Mouse (Mus musculus): ENCODE data around the gene Chrnd.

DNA sequence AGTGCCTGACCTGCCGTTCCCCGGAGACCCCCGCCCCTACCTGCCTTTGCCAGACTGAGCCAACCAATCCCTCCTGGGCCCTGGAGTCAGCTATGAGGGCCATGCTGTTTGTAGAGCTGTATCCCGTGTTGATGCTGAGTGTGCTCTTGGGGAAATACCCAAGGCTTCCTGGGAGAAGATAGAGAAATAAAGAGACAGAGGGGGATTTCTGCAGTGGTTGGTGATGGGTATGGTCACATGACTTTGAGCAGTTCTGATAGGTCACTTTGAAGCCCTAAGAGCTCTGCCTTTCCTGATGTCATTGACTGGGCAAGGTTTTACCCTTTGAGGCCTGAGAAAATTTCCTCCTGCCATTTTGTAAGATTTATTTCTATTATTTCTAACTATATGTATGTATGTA, 21.0 kb downstream of the Chrnd start:
- TF ChIP-seq CTCF (IDR thresholded peaks at IDR 0.05; ENCODE audit: low read depth) (no peak), EP300 (IDR thresholded peaks at IDR 0.05; ENCODE audit: low read depth) (no peak)
